Mouse (Mus musculus): ENCODE measurements around the gene Mib2.

Gene Mib2

DNA sequence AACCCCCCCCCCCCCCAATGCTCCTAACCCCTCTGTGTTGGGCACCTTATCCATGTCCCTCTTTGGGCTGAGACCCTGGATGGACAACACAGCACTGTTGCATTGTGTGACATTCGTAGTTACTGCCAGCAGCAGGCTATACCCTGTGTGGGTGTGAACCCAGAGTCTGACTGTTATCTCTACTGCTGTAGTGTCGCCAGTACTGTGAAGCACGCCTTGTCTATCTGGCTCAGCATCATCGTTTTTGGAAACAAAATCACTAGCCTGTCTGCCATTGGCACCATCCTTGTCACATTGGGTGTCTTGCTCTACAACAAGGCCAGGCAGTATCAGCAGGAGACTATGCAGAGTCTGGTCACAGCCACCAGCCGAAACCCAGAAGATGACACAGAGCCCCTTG is 50.7 kb downstream of the Mib2 start:
- peak; percentile 16 for DNase-seq (ENCODE audit: low spot score)

DNA sequence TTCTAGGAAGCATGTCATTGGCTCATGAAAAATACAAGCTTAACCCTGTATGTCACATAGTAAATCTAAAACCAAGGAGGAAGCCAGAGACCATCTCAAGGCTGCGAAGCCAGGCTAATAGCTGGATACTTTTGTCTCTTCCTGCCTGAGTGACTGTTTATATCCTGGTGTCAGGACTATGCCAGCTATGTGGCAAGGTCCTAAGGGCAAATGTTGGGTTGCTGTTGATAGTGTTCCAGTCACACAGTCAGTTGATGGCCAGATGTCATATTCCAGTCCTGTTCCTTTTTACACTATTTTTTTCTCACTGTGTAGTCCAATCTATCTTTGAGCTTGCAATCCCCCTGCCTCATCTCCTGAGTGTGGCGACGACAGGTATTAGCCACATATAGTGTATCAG is 55.7 kb downstream of the Mib2 start:
- no peak for DNase-seq (ENCODE audit: low spot score)

DNA sequence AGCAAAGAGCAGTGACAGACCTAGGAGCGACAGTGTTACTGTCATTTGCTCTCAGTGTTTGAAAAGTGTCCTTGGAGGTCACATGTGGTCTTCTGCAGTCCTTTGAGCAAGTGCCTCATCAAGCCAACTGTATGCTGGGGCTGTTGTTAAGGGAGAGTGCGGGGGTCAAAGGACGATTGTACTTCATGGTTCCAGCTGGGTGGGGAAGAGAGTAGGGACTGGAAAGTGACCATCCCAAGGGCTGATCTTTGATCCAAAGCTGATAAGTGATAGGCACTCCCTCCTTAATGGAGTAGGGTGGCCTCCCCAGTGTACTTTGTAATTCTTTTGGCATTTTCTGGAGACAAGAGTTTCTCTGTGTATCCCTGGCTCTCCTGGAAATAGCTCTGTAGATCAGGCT is 57.1 kb downstream of the Mib2 start:
- no peak for DNase-seq (ENCODE audit: low spot score)

DNA sequence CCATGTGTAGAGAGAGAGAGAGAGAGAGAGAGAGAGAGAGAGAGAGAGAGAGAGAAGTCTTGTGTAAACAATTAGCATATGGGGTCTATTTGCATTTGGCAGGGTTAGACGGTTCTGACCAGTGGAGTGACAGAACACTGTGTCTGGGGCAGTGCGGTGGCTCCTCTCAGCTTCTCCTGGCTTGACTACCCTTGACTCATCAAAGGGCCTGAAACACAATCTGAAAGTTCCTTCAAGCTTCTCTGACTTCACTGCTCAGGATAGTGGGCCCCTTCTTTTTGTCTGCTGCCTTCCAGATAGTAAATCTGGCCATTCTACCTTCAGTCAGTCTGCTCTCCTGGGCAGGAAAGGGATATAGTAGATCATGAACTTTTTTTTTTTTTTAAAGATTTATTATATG is 62.2 kb downstream of the Mib2 start:
- DNase-seq (ENCODE audit: low spot score), result no peak

DNA sequence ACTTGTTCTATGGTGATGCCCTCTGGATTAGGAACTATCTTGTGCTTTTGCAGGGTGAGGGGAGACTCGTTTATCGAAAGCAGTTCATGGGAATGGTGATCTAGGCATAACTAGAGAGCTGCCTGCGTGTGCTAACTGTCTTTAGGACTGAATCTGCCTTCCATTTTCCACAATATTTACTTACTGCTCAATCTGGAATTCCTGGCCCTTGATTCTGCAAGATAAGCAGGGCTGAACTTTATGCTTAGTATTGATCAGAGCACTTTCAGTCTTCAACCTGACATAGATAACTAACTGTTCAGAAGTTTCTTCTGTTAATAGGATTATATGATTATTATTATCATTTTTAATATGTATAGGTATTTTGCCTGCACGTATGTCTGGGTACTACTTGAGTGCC is 63.9 kb downstream of the Mib2 start:
- no peak for DNase-seq (ENCODE audit: low spot score)

All from testis, postnatal 14 days (tissue).